Mouse (Mus musculus) megakaryocyte, embryonic 14.5 days (primary cell): ENCODE results near the gene Slc18a2.

Experiments
- FLI1 ChIP-seq: IDR thresholded peaks from 2 replicates; pipeline ENCODE4 v1.6.1; 2012; ENCODE audit warnings: low read length, inconsistent platforms, mixed read lengths
- GATA1 ChIP-seq: IDR thresholded peaks from 3 replicates; pipeline ENCODE4 v1.6.1; 2012; ENCODE audit warnings: mixed read lengths, low read length, inconsistent platforms, borderline replicate concordance

GRCm38 (mm10) chr19:59344304-59344711 is 83.6 kb downstream of the Slc18a2 start:
- no peak for TF ChIP-seq GATA1
- no peak for TF ChIP-seq FLI1
